ENCODE assay signal across 30 mouse cellular contexts in genomic region chr5:76052782-76053181, GRCm38 (mm10).
"Had no signal": no experiment of that assay in that cellular context is flagged by ENCODE, and none has a peak within 500 bp of the region (broad histone marks: within the 10 kb centered on the region; RNA-seq: fewer than 3 reads in every experiment).

No protein-coding gene starts in this region.

- H3K27me3 ChIP-seq: limb, embryonic 12.5 days; limb, embryonic 13.5 days; limb, embryonic 15.5 days; liver, embryonic 12.5 days; liver, embryonic 13.5 days; liver, embryonic 15.5 days; lung, embryonic 15.5 days; megakaryocyte, embryonic 14.5 days; midbrain, embryonic 12.5 days; midbrain, embryonic 15.5 days; neural tube, embryonic 12.5 days had no signal

- H3K27ac ChIP-seq: limb, embryonic 10.5 days; limb, embryonic 12.5 days; limb, embryonic 13.5 days; limb, embryonic 15.5 days; liver, embryonic 12.5 days; liver, embryonic 13.5 days; liver, embryonic 14.5 days; liver, embryonic 15.5 days; lung, embryonic 15.5 days; macrophage; midbrain, embryonic 10.5 days; midbrain, embryonic 12.5 days; midbrain, embryonic 15.5 days; neural tube, embryonic 12.5 days had no signal

- H3K9ac ChIP-seq: limb, embryonic 12.5 days; limb, embryonic 13.5 days; limb, embryonic 15.5 days; liver, embryonic 12.5 days; liver, embryonic 13.5 days; liver, embryonic 14.5 days; liver, embryonic 15.5 days; liver, postnatal 0 days; lung, embryonic 14.5 days; lung, embryonic 15.5 days; midbrain, embryonic 12.5 days; midbrain, embryonic 15.5 days; neural tube, embryonic 12.5 days had no signal

- ATAC-seq: liver, embryonic 12.5 days; liver, postnatal 0 days; lung, postnatal 0 days; midbrain, embryonic 15.5 days; midbrain, embryonic 16.5 days had no signal

- H3K9me3 ChIP-seq: limb, embryonic 10.5 days; limb, embryonic 12.5 days; limb, embryonic 13.5 days; limb, embryonic 15.5 days; liver, embryonic 12.5 days; liver, embryonic 13.5 days; liver, embryonic 15.5 days; lung, embryonic 15.5 days; megakaryocyte, embryonic 14.5 days; midbrain, embryonic 10.5 days; midbrain, embryonic 12.5 days; midbrain, embryonic 15.5 days; neural tube, embryonic 12.5 days had no signal

- H3K4me1 ChIP-seq: limb, embryonic 13.5 days; liver, embryonic 12.5 days; liver, embryonic 13.5 days; liver, embryonic 15.5 days; lung, embryonic 15.5 days; midbrain, embryonic 10.5 days; midbrain, embryonic 12.5 days; midbrain, embryonic 15.5 days; neural tube, embryonic 12.5 days had no signal

- DNase-seq: left cerebral cortex, postnatal 4 days; liver; liver, embryonic 13.5 days; liver, postnatal 0 days; lung, adult 18-20 months; lung, adult 2 months; lung, embryonic 14.5 days; lung, postnatal 10 days; lung, postnatal 14 days; lung, postnatal 36 days; lung, postnatal 4 days; midbrain, embryonic 14.5 days had no signal

- H3K4me2 ChIP-seq: limb, embryonic 12.5 days; limb, embryonic 13.5 days; limb, embryonic 15.5 days; liver, embryonic 11.5 days; liver, embryonic 12.5 days; liver, embryonic 13.5 days; liver, embryonic 15.5 days; lung, embryonic 14.5 days; lung, embryonic 15.5 days; midbrain, embryonic 12.5 days; midbrain, embryonic 15.5 days; neural tube, embryonic 12.5 days had no signal

- H3K4me3 ChIP-seq: limb, embryonic 10.5 days; limb, embryonic 12.5 days; limb, embryonic 13.5 days; limb, embryonic 15.5 days; liver, embryonic 12.5 days; liver, embryonic 13.5 days; liver, embryonic 15.5 days; lung, embryonic 15.5 days; megakaryocyte, embryonic 14.5 days; midbrain, embryonic 10.5 days; midbrain, embryonic 12.5 days; midbrain, embryonic 15.5 days; myocyte; neural tube, embryonic 12.5 days had no signal

- H3K36me3 ChIP-seq: limb, embryonic 10.5 days; limb, embryonic 12.5 days; limb, embryonic 13.5 days; limb, embryonic 15.5 days; liver, embryonic 12.5 days; liver, embryonic 13.5 days; liver, embryonic 15.5 days; lung, embryonic 15.5 days; midbrain, embryonic 10.5 days; midbrain, embryonic 12.5 days; midbrain, embryonic 15.5 days; neural tube, embryonic 12.5 days had no signal
